Mouse (Mus musculus) naive thymus-derived CD4-positive, alpha-beta T cell, adult 2 months (primary cell): ENCODE data around the gene Rac2.

Source experiments
- DNase-seq: peaks from one replicate; pipeline ENCODE4 v3.0.0-alpha.2; 2011; ENCODE audit warnings: low read depth

Rac2 gene

DNA sequence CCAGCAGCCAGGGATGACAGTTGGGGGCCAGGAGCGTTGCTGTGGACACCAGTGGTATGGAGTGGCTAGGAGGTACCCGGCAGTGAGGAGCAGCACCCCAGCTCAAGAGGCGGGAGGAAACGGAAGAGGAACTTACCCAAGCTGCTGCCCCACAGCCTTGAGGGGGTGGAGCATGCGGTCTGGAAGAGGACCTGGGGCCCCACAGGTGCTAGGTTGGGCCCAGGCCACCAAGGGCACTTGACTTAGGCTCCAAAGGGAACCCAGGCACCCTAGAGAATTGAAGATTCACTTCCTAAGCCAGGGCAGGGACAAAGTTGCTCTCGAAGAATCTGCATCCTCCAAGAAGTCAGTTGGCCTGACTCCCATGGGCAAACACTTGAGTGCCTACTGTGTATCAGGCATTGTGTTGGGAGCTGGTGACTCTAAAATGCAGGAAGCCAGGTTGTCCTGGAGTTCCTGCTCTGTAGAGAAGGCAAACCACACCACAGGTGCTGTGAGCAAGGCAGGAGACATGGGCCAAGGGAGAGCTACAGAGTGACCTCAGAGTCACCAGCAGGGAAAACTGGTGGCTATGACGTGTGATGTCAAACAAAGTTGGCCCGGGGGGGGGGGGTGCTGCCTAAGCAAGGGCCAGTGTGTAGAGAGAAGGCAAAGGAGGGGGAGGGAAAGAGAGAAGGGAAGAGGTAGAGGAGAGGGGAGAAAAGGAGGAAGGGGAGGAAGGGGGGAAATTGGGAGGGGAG, at the start of gene Rac2:
Rac2 (minus strand) TSS at position 126 of the 740 bp plus-strand sequence.
- peak; percentile 70 for DNase-seq

DNA sequence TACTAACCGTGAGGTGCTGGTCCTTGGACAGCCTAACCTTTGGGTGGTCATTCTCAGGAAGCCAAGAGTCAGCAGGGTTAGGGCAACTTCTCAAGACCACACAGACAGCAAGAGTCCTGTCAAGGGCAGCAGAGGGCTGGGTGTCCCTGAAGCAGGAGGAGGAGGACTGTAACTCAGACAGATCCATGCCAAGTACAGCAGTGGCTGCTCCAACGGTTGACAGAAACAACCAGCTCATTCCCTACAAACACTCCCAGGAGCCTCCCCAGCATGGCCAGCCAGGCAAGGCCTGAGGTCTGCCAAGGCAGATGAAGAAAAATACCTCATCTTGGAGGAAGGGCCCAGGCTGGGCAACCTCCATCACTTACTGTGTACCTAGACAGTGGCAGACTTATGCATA, 44.4 kb upstream of the Rac2 start:
- DNase-seq = no peak

- DNase-seq = peak; percentile 75
Observed at GRCm38 (mm10) chr15:78614536-78614935, 42.0 kb upstream of the Rac2 start.

DNA sequence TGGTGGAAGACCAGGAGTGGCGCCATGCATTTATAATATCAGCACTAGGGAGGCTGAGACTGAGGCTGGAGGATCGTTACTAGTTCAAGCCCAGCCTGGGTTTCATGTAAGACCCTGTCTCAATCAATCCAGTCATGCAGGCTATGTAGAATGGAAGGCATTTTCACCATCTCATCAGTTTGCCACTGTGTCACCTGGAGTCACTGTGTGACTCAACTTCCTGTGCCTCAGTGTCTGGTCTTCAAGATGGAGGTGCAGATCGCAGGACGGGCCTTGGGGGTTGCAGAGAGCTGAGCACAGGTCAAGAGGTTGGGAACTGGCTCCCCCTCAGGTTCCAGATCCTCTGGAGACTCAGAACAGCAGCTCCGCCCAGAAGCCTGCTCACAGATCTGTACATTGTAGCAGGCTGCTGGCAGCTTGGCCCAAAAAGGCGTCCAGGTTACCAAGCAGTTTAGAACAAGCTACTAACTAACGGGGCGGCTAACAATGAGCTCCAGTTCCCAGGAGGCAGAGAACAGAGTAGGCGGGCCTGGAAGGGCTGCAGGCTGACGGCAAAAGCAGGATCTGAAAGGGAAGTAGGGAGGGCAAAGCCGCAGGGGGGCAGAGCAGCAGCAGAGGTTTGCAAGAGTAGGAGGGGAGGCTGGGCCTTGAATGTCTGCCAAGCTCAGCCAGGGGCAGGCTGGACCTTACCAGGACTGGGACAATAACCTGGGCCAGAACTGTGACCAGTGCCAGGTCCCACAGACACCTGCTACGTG, 38.3 kb upstream of the Rac2 start:
- DNase-seq = no peak

- DNase-seq = no peak
Observed at GRCm38 (mm10) chr15:78607463-78607862, 34.9 kb upstream of the Rac2 start.

DNA sequence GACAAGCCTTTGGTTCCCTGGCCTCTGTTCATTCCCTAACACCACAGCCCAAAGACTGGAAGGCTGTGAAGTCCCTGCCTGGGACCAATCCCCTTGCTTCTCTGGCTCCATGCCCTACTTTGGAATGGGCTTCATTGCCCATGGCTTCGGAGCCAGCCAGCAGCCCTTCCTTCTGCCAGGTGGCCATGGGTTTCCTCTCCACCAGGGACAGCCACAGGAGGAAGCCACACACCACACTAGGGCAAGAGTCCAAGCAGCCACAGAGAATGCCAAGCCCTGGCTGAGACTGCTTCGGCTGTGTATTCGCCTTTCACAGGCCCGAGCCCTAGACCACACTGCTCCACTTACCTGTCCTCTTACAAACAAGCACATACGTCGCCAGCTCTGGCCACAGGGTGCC, 33.5 kb upstream of the Rac2 start:
- DNase-seq = no peak

DNA sequence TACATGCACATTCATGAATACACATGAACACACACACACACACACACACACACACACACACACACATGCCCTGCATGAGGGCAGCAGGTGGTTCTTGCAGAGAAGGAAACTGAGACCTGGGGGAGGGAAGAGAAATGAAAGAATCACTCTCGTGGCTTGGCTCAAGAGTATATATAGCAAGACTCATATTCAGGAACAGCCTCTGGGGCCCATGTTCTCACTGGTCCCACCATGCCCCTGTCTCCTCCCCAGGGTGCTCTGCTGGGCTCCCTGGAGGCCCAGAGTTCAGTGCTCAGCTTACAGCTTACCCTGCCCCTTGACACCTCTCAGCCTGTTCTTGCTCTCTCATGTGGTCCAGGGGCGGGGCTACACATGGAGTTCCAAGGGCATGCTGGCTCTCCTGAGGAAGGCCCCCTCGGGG, 32.8 kb upstream of the Rac2 start:
- DNase-seq = peak; percentile 54

- no peak for DNase-seq
Observed at GRCm38 (mm10) chr15:78604255-78604654, 31.7 kb upstream of the Rac2 start.

DNA sequence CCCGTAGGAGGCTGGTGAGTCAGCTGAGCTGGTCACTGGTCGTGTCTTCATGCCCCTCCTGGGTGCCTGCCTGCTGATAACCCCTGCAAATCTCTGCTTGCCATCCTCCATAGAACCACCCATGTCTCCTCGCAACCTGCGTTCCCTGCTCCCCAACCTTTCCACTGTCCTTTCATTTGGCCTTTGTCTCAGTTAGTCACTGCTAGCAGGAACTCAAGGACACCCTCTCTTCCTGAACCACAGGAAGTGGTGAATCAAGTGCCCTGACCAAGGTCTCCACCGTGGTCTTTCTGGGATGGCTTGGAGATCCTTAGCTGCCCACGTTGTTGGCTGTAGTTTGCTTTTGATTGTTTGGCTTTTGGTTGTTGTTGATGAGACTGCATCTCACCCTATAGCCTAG, 28.6 kb upstream of the Rac2 start:
- no peak for DNase-seq

GRCm38 (mm10) chr15:78599529-78600193, 27.1 kb upstream of the Rac2 start:
- DNase-seq = no peak

DNA sequence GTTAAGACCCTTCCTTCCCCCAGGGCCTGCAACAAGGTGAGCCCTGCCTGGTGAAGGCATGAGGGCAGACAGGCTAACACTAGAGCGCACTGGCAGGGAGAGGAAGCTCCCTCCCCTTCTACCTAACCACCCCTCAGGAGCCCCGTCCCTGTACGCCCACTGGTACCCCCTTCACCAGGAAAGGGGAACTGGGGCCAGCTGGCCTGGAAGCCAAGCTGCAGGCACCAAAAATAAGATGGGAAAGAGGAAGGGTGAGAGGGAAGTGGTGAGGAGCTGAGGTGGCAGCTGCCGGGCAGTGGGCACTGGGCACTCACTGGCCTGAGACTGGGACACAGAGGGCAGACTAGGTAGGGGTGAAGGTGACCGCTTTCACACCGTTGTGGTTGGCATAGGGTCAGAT, 26.5 kb upstream of the Rac2 start:
- DNase-seq = no peak

DNA sequence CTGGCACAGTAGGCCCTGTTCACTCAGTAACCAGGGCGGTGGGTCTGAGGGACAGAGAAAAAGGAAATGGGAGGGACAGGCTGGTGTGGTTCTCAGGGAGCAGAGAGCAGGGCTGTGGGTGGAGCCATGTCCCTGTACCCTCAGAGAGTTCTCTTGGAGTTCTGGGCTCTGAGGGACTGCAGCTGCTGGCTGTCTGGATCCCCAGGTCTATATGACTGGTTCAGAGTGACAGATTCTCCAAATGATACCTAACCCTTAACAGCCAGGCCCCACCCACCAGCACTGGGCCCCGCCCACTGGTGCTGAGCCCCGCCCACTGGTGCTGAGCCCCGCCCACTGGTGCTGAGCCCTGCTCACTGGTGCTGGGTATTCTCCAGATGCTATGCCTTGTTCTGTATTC, 25.1 kb upstream of the Rac2 start:
- DNase-seq = peak; percentile 75

GRCm38 (mm10) chr15:78596914-78597313, 24.3 kb upstream of the Rac2 start, which contains the start of gene Cyth4:
Gene Cyth4, plus strand, starts transcription at chr15:78597047.
- peak; percentile 73 for DNase-seq

GRCm38 (mm10) chr15:78596504-78596903, 23.9 kb upstream of the Rac2 start:
- no peak for DNase-seq

DNA sequence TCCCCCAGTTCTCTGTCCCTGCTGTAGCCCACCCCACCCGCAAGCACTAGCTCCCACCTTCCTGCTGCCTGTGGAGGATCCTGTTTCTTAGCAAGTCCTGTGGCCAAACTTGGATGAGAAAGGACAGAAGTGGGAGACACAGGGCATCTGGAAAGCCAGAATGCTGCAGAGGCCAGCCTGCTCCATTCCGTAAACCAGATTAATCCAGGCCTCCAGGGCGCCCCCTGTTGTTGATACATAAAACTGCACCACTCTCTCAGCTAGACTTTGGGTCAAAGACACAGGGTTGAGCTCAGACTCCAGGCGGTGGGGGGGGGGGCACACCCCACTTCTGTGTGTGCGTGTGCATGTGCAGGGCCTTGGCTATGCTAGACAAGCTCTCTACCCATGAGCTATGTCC, 22.9 kb upstream of the Rac2 start:
- DNase-seq = no peak

GRCm38 (mm10) chr15:78594831-78595230, 22.2 kb upstream of the Rac2 start:
- DNase-seq = peak; percentile 79

- DNase-seq = no peak
Observed at GRCm38 (mm10) chr15:78593896-78594425, 21.4 kb upstream of the Rac2 start.

GRCm38 (mm10) chr15:78592452-78592968, 19.9 kb upstream of the Rac2 start:
- DNase-seq = no peak

GRCm38 (mm10) chr15:78591680-78592451, 19.3 kb upstream of the Rac2 start:
- DNase-seq = peak; percentile 62

DNA sequence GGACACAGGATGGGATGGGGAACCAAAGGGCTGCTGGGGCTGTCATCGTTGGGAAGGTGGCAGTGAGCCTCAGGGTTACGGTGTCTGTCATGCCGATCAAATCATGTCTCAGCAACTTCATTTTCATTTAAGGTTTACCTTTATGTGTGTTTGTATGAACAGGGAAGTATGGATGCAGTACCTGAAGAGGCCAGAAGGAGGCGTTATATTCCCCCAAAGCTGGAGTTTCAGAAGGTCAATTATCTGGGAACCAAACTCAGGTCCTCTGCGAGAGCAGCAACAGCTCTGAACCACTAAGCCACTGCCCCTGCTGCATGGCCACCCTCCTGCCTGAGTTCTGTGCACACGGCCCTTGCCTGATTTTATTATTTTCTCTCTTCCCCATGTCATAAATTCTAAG, 18.2 kb upstream of the Rac2 start:
- peak; percentile 57 for DNase-seq

GRCm38 (mm10) chr15:78589936-78590335, 17.4 kb upstream of the Rac2 start:
- no peak for DNase-seq

- DNase-seq = no peak
Observed at GRCm38 (mm10) chr15:78588900-78589299, 16.3 kb upstream of the Rac2 start.
